ENCODE assay signal across 26 mouse cellular contexts in the genomic region with DNA sequence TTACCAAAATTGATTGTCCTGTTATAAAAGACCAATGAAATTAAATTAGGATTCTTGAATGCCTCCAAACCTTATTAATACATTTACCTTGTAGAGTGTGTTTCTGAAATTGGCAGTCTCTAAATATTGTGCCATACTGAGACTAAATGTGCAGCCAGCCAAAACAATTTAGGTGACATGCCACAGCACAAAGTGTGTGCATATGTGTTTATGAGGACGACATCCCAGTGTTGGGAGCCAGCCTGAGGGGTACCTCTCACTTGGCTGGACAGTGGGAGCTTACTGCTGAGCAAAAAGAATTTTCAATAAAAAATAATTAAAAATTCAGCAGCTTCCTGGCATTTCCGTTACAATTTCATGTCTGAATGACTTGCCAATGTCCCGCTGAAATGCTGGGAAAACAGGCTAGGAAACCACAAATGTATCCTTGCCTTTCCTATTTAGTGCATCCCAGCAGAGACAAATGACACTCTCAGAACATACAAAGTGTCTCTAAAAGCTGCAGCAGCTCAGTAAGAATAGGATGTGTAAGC. TPM values are rescaled to one million over a fixed set of nuclear protein-coding genes. Genes with fewer than 3 reads are reported as not detected.
DNase-seq lines count a peak whose midpoint lies in the region; ATAC-seq and TF ChIP-seq lines count a peak whose summit lies in the region.
"Had no signal": no experiment of that assay in that cellular context is flagged by ENCODE, and none has a peak within 500 bp of the region (broad histone marks: within the 10 kb centered on the region; RNA-seq: fewer than 3 reads in every experiment).

No protein-coding gene starts in this region.

- H3K36me3 ChIP-seq in hindbrain, postnatal 0 days (ENCODE audit: insufficient read depth, low read length) = no peaks in the 10 kb centered on the region
- no peaks in the 10 kb centered on the region for H3K36me3 ChIP-seq in hindbrain, embryonic 11.5 days (ENCODE audit: control insufficient read depth, insufficient read depth, low read length)
- H3K36me3 ChIP-seq: embryonic facial prominence, embryonic 13.5 days; forebrain, embryonic 15.5 days; intestine, embryonic 15.5 days; midbrain, embryonic 12.5 days; neural tube, embryonic 12.5 days had no signal

- no peaks in the 10 kb centered on the region for H3K27me3 ChIP-seq in hindbrain, postnatal 0 days (ENCODE audit: insufficient read depth, low read length)
- no peaks in the 10 kb centered on the region for H3K27me3 ChIP-seq in hindbrain, embryonic 11.5 days (ENCODE audit: control insufficient read depth, insufficient read depth, low read length)
- H3K27me3 ChIP-seq in cerebellum, adult 2 months (ENCODE audit: control insufficient read depth, insufficient read depth, low read length) = no peaks in the 10 kb centered on the region
- H3K27me3 ChIP-seq: embryonic facial prominence, embryonic 13.5 days; forebrain, embryonic 15.5 days; intestine, embryonic 15.5 days; limb, embryonic 12.5 days; midbrain, embryonic 12.5 days; neural tube, embryonic 12.5 days had no signal

- 46% methylated on average over 3 of the region's 3 CpGs for WGBS in hindbrain, postnatal 0 days
- WGBS in hindbrain, embryonic 11.5 days = 93% methylated on average over 3 of the region's 3 CpGs
- WGBS in cerebellum, adult 2 months = 6% methylated on average over 3 of the region's 3 CpGs

- no peak for TF ChIP-seq POLR2A in brain, embryonic 14.5 days (IDR thresholded peaks at IDR 0.05; ENCODE audit: borderline replicate concordance, extremely low read depth, insufficient read depth, insufficient read length, poor library complexity, severe bottlenecking)
- TF ChIP-seq POLR2A in cerebellum, adult 2 months (IDR thresholded peaks at IDR 0.05; ENCODE audit: borderline replicate concordance, insufficient read depth, low read length) = no peak

- no peak overlapping the region for H3K4me3 ChIP-seq in hindbrain, postnatal 0 days (ENCODE audit: low read length)
- no peak overlapping the region for H3K4me3 ChIP-seq in hindbrain, embryonic 11.5 days (ENCODE audit: low read depth, low read length)
- no peak overlapping the region for H3K4me3 ChIP-seq in cerebellum, adult 2 months (replicated peaks; ENCODE audit: insufficient read depth, low read depth, low read length)
- H3K4me3 ChIP-seq: embryonic facial prominence, embryonic 13.5 days; erythroblast, embryonic 14.5 days; forebrain, embryonic 15.5 days; heart, adult 2 months; intestine, embryonic 15.5 days; layer of hippocampus, adult 2 months; limb, embryonic 12.5 days; midbrain, embryonic 12.5 days; neural tube, embryonic 12.5 days had no signal

- no peak overlapping the region; the same call in 1 of the 2 replicates for H3K27ac ChIP-seq in hindbrain, postnatal 0 days
- no peak overlapping the region for H3K27ac ChIP-seq in hindbrain, embryonic 11.5 days (ENCODE audit: low read depth, low read length)
- H3K27ac ChIP-seq in cerebellum, adult 2 months (ENCODE audit: insufficient read depth, low read length) = no peak overlapping the region
- H3K27ac ChIP-seq: embryonic facial prominence, embryonic 13.5 days; forebrain, embryonic 15.5 days; heart, adult 2 months; hindbrain, embryonic 14.5 days; intestine, embryonic 15.5 days; layer of hippocampus, adult 2 months; limb, embryonic 12.5 days; midbrain, embryonic 12.5 days; neural tube, embryonic 12.5 days had no signal

- H3K9ac ChIP-seq in hindbrain, postnatal 0 days (replicated peaks; ENCODE audit: low read length) = no peak overlapping the region
- H3K9ac ChIP-seq in hindbrain, embryonic 11.5 days (ENCODE audit: low read depth, low read length) = no peak overlapping the region
- H3K9ac ChIP-seq: embryonic facial prominence, embryonic 13.5 days; forebrain, embryonic 15.5 days; hindbrain, embryonic 14.5 days; intestine, embryonic 15.5 days; limb, embryonic 12.5 days; liver, postnatal 0 days; midbrain, embryonic 12.5 days; neural tube, embryonic 12.5 days had no signal

- H3K4me1 ChIP-seq in hindbrain, postnatal 0 days (ENCODE audit: insufficient read depth, low read length) = no peaks in the 10 kb centered on the region
- H3K4me1 ChIP-seq in hindbrain, embryonic 11.5 days (replicated peaks; ENCODE audit: control insufficient read depth, insufficient read depth, low read length) = no peaks in the 10 kb centered on the region
- H3K4me1 ChIP-seq in cerebellum, adult 2 months (ENCODE audit: control insufficient read depth, insufficient read depth, low read length) = peaks cover 3% of the 10 kb centered on the region; the same call in 1 of the 2 replicates
- H3K4me1 ChIP-seq: intestine, embryonic 15.5 days; limb, embryonic 12.5 days; midbrain, embryonic 12.5 days; neural tube, embryonic 12.5 days had no signal

- TF ChIP-seq CTCF in hindbrain, postnatal 0 days (IDR thresholded peaks at IDR 0.05; ENCODE audit: low read depth) = no peak
- TF ChIP-seq CTCF in brain, embryonic 14.5 days (IDR thresholded peaks at IDR 0.05; ENCODE audit: borderline replicate concordance, extremely low read depth, insufficient read depth, insufficient read length) = no peak
- no peak for TF ChIP-seq CTCF in cerebellum, adult 2 months (IDR thresholded peaks at IDR 0.05; ENCODE audit: borderline replicate concordance, insufficient read depth, low read depth, low read length)

- no peaks in the 10 kb centered on the region for H3K9me3 ChIP-seq in hindbrain, postnatal 0 days (ENCODE audit: low read length)
- no peaks in the 10 kb centered on the region for H3K9me3 ChIP-seq in hindbrain, embryonic 11.5 days (ENCODE audit: control insufficient read depth, low read length)
- H3K9me3 ChIP-seq: embryonic facial prominence, embryonic 13.5 days; forebrain, embryonic 15.5 days; intestine, embryonic 15.5 days; limb, embryonic 12.5 days; midbrain, embryonic 12.5 days; neural tube, embryonic 12.5 days had no signal

- 0 out of 2 replicates have a peak, but pooled peaks have one; percentile 43 for ATAC-seq in hindbrain, postnatal 0 days
- ATAC-seq in hindbrain, embryonic 11.5 days (ENCODE audit: low FRiP score) = no peak
- ATAC-seq in erythroid progenitor cell, adult 5-6 weeks (replicated peaks; ENCODE audit: low FRiP score, poor library complexity, severe bottlenecking) = no peak
- ATAC-seq: forebrain, embryonic 15.5 days; intestine, embryonic 15.5 days; liver, postnatal 0 days had no signal

- DNase-seq in hindbrain, postnatal 0 days (ENCODE audit: low spot score) = peak; percentile 55
- DNase-seq in hindbrain, embryonic 11.5 days (ENCODE audit: low spot score) = no peak
- peak; percentile 25 for DNase-seq in brain, embryonic 14.5 days (ENCODE audit: low read depth)
- DNase-seq in cerebellum, adult 2 months = peak; percentile 34 to 51
- peak; percentile 32 to 43 for DNase-seq in cerebellum, postnatal 25 days
- DNase-seq in lung, adult 18-20 months = no peak
- DNase-seq in right cerebral cortex, postnatal 4 days = no peak
- DNase-seq: adrenal gland, adult 8-10 months; embryo, embryonic 11 days; gastrocnemius, postnatal 10 days; heart, adult 2 months; kidney, postnatal 25 days; liver, postnatal 0 days; lung, postnatal 10 days had no signal

- no peak overlapping the region for H3K4me2 ChIP-seq in hindbrain, postnatal 0 days (ENCODE audit: low read depth, low read length)
- no peak overlapping the region for H3K4me2 ChIP-seq in hindbrain, embryonic 11.5 days (replicated peaks; ENCODE audit: low read depth, low read length)
- H3K4me2 ChIP-seq: embryonic facial prominence, embryonic 13.5 days; forebrain, embryonic 15.5 days; hindbrain, embryonic 14.5 days; intestine, embryonic 15.5 days; limb, embryonic 12.5 days; liver, embryonic 11.5 days; midbrain, embryonic 12.5 days; neural tube, embryonic 12.5 days had no signal

RNA-seq across cellular contexts. Expression of gene Slc12a3, which starts 46.5 kb away (rescaled TPM):
- total RNA-seq in hindbrain, postnatal 0 days (2014; rRNA removed) = 0.05 TPM in 1 of 2 replicates, not detected in the other
- 0.06 and 0.21 TPM in 2 replicates for polyA plus RNA-seq in hindbrain, postnatal 0 days (2015; fragmentation: Nextera tagmentation; extraction: Ambion mirVana)
- polyA plus RNA-seq in hindbrain, embryonic 11.5 days (2014; fragmentation: Nextera tagmentation; extraction: Ambion mirVana) = 0.06 TPM in 1 of 2 replicates, not detected in the other
- polyA plus RNA-seq in brain, embryonic 14.5 days (2012; rRNA removed) = 0.29 and 0.41 TPM in 2 replicates
- polyA plus RNA-seq in cerebellum, adult 2 months (2012; rRNA removed) = 1.7 and 2.2 TPM in 2 replicates
- total RNA-seq in erythroid progenitor cell, adult 5-6 weeks (2015; ENCODE audit: low replicate concordance) = 0.84 and 4.0 TPM in 2 replicates
- total RNA-seq in erythroid progenitor cell, adult 5-6 weeks (2017; ENCODE audit: low replicate concordance) = 0.90 TPM in 1 of 2 replicates, not detected in the other
- total RNA-seq: gastrocnemius, postnatal 10 days had no signal
- polyA plus RNA-seq: erythroblast, embryonic 14.5 days; forebrain, embryonic 15.5 days; heart, embryonic 14.5 days; limb, embryonic 12.5 days; liver, embryonic 11.5 days; midbrain, embryonic 12.5 days had no signal

Comparison
In these comparisons a context has a peak if more than half of its experiments do, and no peak if none do; other contexts are left out.
1. DNase-seq: peak in hindbrain, postnatal 0 days (single experiment), brain, embryonic 14.5 days (single experiment), cerebellum, adult 2 months (2 of 2) and cerebellum, postnatal 25 days (2 of 2); none in hindbrain, embryonic 11.5 days (single experiment), lung, adult 18-20 months (0 of 2) and right cerebral cortex, postnatal 4 days (single experiment).